Mouse (Mus musculus) intestine, embryonic 16.5 days (tissue): Measurements from ENCODE around the gene Tspan13. TPM values are rescaled to one million over a fixed set of nuclear protein-coding genes. Genes with fewer than 3 reads are reported as not detected.

ENCODE experiments used
- ATAC-seq: fragments of 200-750 bp; cut with Nextera tagmentation; 2 replicates; pipeline ENCODE4 v1.8.0; 2017; ENCODE audit warnings: moderate TSS enrichment, moderate library complexity
- H3K27ac ChIP-seq: fragments of 300-500 bp; sonication (generic); 2 replicates; pipeline ENCODE4 v1.5.1; 2014; ENCODE audit warnings: mild to moderate bottlenecking, low read length
- H3K27me3 ChIP-seq: fragments of 300-500 bp; sonication (generic); replicated peaks from 2 replicates; pipeline ENCODE4 v1.6.1; 2014; ENCODE audit warnings: low read length, control low read depth, mixed read lengths; ENCODE audit not compliant: control insufficient read depth, insufficient read depth
- H3K36me3 ChIP-seq: fragments of 300-500 bp; sonication (generic); 2 replicates; pipeline ENCODE4 v1.6.1; 2014; ENCODE audit warnings: low read length, control low read depth; ENCODE audit not compliant: control insufficient read depth, insufficient read depth
- H3K4me1 ChIP-seq: fragments of 300-500 bp; sonication (generic); 2 replicates; pipeline ENCODE4 v1.6.1; 2014; ENCODE audit warnings: low read length, control low read depth, mixed read lengths; ENCODE audit not compliant: control insufficient read depth, insufficient read depth
- H3K4me2 ChIP-seq: fragments of 300-500 bp; sonication (generic); 2 replicates; pipeline ENCODE4 v1.6.1; 2014; ENCODE audit warnings: low read depth, low read length, control low read depth
- H3K4me3 ChIP-seq: fragments of 300-500 bp; sonication (generic); 2 replicates; pipeline ENCODE4 v1.5.1; 2014; ENCODE audit warnings: mild to moderate bottlenecking, low read length
- H3K9ac ChIP-seq: fragments of 300-500 bp; sonication (generic); 2 replicates; pipeline ENCODE4 v1.6.1; 2014; ENCODE audit warnings: low read depth, low read length
- H3K9me3 ChIP-seq: fragments of 300-500 bp; sonication (generic); 2 replicates; pipeline ENCODE4 v1.6.1; 2016; ENCODE audit warnings: low read length, control low read depth; ENCODE audit not compliant: control insufficient read depth
- WGBS: fragments of 180-500 bp; shearing (Covaris S2); extraction: QIAGEN DNeasy Blood & Tissue Kit; methylation state at CpG from one replicate; pipeline ENCODE4 v1.1.7; 2014; 5-methylcytosine and 5-hydroxymethylcytosine counted together
- polyA plus RNA-seq: library from polyadenylated mRNA; unstranded; fragments of >200 nt; fragmentation: Nextera tagmentation; extraction: Ambion mirVana; gene quantifications from 2 replicates; pipeline ENCODE4 v1.2.1, GENCODE M21; 2015

Gene Tspan13
- polyA plus RNA-seq, 1 experiment from 2014 or later = 157 TPM

DNA sequence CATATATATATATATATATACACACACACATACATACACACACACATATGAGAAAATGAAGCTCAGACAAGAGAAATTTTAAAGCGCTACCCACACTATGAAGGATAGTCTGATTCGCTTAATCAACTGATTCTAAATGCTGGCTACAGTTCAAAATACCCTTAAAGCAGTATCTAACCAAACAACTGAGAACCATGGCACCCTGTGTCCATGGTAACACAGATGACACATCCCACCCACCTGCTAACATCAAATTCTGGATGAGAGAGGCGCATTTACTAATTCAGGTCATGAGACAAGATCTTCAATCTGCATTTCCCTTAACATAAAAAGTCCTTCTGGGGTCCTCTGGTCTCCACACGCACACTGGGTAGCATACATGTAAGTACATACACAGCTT is 16.2 kb downstream of the Tspan13 start:
- Histone ChIP-seq H3K9me3 (no peaks in the 10 kb centered on the region), H3K4me2 (no peak overlapping the region), H3K9ac (no peak overlapping the region), H3K36me3 (no peaks in the 10 kb centered on the region), H3K27me3 (no peaks in the 10 kb centered on the region), H3K4me1 (peaks cover 4% of the 10 kb centered on the region), H3K4me3 (no peak overlapping the region), H3K27ac (no peak overlapping the region)
- 95% methylated on average over 4 of the region's 4 CpGs for WGBS
- no peak for ATAC-seq

DNA sequence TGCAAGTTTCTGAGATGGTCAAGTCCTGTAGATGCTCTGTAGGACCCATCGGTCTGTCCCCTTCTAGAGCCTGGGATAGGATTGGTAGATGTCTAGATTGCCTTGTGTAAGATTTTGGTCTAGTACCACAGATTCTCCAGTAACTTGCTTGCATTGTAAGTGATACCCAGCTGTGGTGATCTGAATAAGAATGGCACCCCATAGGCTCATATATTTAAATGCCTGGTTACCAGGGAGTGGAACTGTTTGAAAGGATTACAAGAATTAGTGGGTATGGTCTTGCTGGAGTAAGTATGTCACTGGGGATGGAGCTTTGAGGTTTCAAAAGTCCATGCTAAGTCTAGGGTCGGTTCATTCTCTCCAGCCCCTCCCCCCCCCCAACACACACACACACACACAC is 21.6 kb downstream of the Tspan13 start:
- Histone ChIP-seq H3K27me3 (no peaks in the 10 kb centered on the region), H3K27ac (no peak overlapping the region), H3K9me3 (no peaks in the 10 kb centered on the region; the same call in 1 of the 2 replicates), H3K9ac (no peak overlapping the region), H3K4me3 (no peak overlapping the region), H3K4me2 (no peak overlapping the region), H3K36me3 (peaks cover 3% of the 10 kb centered on the region; the same call in 1 of the 2 replicates), H3K4me1 (no peaks in the 10 kb centered on the region; the same call in 1 of the 2 replicates)
- no peak for ATAC-seq
- WGBS = 90% methylated on average over 2 of the region's 2 CpGs

DNA sequence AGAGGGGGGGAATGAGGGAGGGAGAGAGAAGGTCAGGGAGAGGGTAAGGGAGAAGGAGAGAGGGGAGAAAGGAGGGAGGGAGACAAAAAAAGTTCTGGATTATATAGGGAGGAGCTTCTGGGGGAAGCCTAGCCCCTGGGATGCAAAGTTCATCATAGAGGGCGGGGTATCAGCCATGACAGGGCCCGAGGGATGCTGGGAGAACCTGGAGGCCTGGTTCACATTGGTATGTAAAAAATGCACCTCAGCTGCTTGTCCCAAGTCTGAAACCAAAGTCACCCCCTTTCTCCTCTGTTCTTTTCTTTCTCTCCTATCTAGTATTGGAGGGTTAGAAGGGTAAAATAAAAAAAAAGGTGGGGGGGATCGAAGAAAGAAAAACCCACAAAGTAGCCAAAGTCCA is 22.2 kb downstream of the Tspan13 start:
- no peak for ATAC-seq
- no peaks in the 10 kb centered on the region; the same call in 1 of the 2 replicates for H3K9me3 ChIP-seq
- 88% methylated on average over 3 of the region's 3 CpGs for WGBS
- no peaks in the 10 kb centered on the region; the same call in 1 of the 2 replicates for H3K4me1 ChIP-seq
- H3K36me3 ChIP-seq = peaks cover 3% of the 10 kb centered on the region; the same call in 1 of the 2 replicates
- H3K27me3 ChIP-seq = no peaks in the 10 kb centered on the region
- H3K4me2 ChIP-seq = no peak overlapping the region
- H3K27ac ChIP-seq = no peak overlapping the region
- no peak overlapping the region for H3K4me3 ChIP-seq
- H3K9ac ChIP-seq = no peak overlapping the region

DNA sequence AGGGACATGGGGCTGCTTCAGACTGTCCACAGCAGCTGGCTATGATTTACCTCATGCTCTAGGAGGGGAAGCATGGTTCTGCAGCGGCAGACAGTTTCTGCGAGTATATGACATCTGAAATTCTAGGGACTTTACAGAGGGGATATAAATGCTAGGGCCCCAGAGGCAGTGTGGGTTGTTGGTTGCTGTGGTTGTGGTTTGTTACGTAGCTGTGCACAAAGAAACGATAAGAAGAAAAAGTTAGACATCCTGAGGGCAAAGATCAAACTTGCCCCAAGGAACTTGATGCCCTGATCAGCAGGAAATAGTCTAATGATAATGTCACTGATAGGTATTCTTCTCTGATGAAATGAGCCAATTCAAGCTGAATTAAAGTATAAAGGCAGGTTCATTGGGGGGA is 22.7 kb downstream of the Tspan13 start:
- H3K9ac ChIP-seq = no peak overlapping the region
- H3K4me3 ChIP-seq = no peak overlapping the region
- no peaks in the 10 kb centered on the region; the same call in 1 of the 2 replicates for H3K9me3 ChIP-seq
- no peak for ATAC-seq
- H3K27ac ChIP-seq = no peak overlapping the region
- 83% methylated on average over 4 of the region's 4 CpGs for WGBS
- H3K4me2 ChIP-seq = no peak overlapping the region
- H3K4me1 ChIP-seq = no peaks in the 10 kb centered on the region; the same call in 1 of the 2 replicates
- H3K27me3 ChIP-seq = no peaks in the 10 kb centered on the region
- H3K36me3 ChIP-seq = peaks cover 3% of the 10 kb centered on the region; the same call in 1 of the 2 replicates

DNA sequence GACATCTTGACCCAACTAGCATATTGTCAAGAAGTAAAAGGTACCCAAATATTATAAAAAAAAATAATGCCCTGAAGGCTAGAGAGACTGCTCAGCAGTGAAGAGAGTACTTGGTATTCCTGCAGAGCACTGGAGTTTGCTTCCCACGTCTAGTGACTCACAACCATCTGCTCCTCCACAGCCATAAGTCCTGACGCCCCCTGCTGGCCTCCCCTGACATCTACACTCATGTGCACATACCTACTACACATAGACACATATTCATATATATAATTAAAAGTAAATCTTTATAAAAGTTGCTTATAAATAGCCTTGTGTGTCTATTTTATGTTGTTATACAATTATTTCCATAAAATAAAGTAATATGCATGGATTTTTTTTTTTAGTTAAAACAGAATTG is 24.5 kb downstream of the Tspan13 start:
- WGBS = 85% methylated on average over 2 of the region's 2 CpGs
- peaks cover 3% of the 10 kb centered on the region; the same call in 1 of the 2 replicates for H3K36me3 ChIP-seq
- ATAC-seq = no peak
- H3K4me1 ChIP-seq = no peaks in the 10 kb centered on the region; the same call in 1 of the 2 replicates
- no peak overlapping the region for H3K4me3 ChIP-seq
- no peak overlapping the region for H3K4me2 ChIP-seq
- H3K27ac ChIP-seq = no peak overlapping the region
- no peaks in the 10 kb centered on the region for H3K27me3 ChIP-seq
- H3K9me3 ChIP-seq = no peaks in the 10 kb centered on the region; the same call in 1 of the 2 replicates
- H3K9ac ChIP-seq = no peak overlapping the region

DNA sequence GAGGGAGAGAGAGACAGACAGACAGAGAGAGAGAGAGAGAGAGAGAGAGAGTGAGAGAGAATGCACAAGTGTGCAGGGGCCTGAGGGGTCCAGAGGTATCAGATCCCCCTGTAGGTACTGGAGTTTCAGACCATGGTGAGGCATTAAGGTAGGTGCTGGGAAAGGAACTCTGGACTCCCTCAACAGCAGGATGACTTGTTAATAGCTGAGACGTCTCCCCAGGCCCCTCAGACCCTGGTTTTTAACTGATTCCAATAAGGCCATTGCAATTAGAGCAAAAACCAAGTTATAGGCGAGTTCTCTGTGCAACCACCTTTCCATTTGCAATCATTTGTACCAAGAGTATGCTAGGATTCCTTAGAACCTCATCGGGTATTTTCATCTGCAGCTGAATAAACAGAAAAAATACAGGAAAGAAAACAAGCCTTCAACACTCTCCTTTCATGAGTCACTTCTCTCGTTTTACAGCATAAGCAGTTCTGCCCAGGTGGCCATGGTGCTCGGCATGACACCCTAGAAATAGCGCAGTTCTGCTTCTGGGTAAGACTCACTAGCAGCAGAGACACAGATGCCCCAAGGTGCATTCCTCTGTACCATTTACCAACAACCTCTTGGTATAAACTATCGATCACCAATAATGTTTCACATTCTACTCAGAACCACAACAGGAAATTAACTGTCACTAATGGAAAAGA is 28.9 kb downstream of the Tspan13 start:
- no peaks in the 10 kb centered on the region; the same call in 1 of the 2 replicates for H3K9me3 ChIP-seq
- H3K4me1 ChIP-seq = peaks cover 11% of the 10 kb centered on the region
- H3K4me3 ChIP-seq = no peak overlapping the region
- ATAC-seq = no peak
- no peak overlapping the region for H3K27ac ChIP-seq
- no peaks in the 10 kb centered on the region for H3K27me3 ChIP-seq
- H3K36me3 ChIP-seq = peaks cover 3% of the 10 kb centered on the region; the same call in 1 of the 2 replicates
- H3K9ac ChIP-seq = no peak overlapping the region
- H3K4me2 ChIP-seq = no peak overlapping the region
- WGBS = 80% methylated on average over 7 of the region's 7 CpGs

DNA sequence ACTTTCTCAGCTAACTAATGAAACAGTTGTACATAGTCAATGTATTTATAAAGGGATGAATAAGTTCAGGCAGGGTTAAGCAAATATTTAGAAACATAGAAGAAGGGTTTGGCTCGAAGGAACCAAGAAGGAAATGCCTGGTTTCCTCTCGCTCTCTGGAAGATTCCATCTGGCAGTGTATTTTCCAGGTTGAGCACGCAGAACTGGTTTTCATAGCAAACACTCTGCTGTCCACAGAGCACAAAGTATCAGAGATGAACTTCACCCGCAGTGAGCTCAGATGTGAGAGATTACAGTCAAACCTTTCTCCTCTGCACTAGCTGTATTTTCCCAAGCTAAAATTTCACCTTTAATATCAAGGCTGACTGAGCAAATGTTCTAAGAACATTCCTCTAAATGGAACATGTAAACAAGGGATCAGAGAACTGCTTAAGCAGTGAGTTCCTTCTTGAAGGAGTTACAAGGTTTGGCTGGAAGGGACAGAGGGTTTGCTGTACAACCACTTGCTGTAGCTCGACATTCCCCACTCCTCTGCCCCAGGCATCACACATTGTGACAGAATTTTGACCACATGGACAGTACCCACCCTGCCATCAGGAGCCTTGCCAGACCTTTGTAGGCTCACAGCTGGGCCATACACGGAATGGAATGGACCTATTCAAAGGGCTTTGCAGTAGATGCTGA is 33.8 kb downstream of the Tspan13 start:
- Histone ChIP-seq H3K27ac (peak overlapping the region; percentile 63), H3K4me3 (no peak overlapping the region), H3K36me3 (no peaks in the 10 kb centered on the region), H3K4me1 (peaks cover 19% of the 10 kb centered on the region), H3K9ac (no peak overlapping the region), H3K4me2 (no peak overlapping the region), H3K27me3 (no peaks in the 10 kb centered on the region), H3K9me3 (no peaks in the 10 kb centered on the region)
- ATAC-seq = peak; percentile 65
- WGBS = 26% methylated on average over 6 of the region's 6 CpGs

DNA sequence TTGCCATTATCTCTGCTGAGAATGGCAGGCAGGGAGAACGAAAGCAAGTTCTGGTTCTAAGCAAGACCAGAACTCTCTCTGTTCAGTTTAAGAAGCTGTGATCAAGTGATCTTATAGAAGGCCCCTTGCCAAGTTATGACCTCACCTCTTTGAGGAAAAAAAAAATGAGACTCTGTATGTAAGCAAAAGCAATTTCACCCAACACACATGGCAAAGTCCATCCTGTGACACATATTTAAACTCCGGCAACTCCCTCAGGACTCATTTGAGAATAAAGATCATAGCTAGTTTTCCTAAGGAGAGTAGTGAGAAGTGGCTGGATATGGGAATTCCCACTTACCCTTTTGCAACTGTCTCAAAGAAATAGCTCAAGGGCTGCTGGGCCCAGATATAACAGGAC is 34.7 kb downstream of the Tspan13 start:
- Histone ChIP-seq H3K4me3 (no peak overlapping the region), H3K27me3 (no peaks in the 10 kb centered on the region), H3K36me3 (no peaks in the 10 kb centered on the region), H3K9me3 (no peaks in the 10 kb centered on the region), H3K4me2 (no peak overlapping the region), H3K4me1 (peaks cover 19% of the 10 kb centered on the region), H3K27ac (peak overlapping the region; percentile 63), H3K9ac (no peak overlapping the region)
- WGBS = 47% methylated on average over 2 of the region's 2 CpGs
- ATAC-seq = peak; percentile 55

DNA sequence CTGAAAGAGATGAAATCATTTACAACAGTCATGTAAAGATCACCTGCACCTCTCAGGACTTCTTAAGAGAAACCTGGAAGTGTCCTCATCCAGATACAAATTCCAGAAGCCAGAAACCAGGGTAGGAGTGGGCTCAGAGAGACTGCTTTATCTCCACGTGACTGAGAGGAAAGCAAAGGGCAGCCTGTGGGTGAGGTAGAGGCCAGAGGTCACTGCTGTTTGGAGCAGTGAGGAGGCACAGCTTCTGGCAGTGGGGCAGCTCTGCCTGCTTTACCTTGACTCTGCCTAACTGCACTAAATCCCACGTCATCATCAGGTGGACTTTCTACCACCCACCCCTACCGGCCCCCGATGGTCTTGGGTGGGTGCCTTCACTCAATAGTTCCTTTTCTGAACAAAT is 37.6 kb downstream of the Tspan13 start:
- Histone ChIP-seq H3K27ac (peak overlapping the region; percentile 31; the same call in 1 of the 2 replicates), H3K36me3 (no peaks in the 10 kb centered on the region), H3K27me3 (no peaks in the 10 kb centered on the region), H3K4me2 (no peak overlapping the region), H3K4me1 (peaks cover 19% of the 10 kb centered on the region), H3K9me3 (no peaks in the 10 kb centered on the region), H3K9ac (no peak overlapping the region), H3K4me3 (no peak overlapping the region)
- WGBS = 58% methylated on average over 4 of the region's 4 CpGs
- ATAC-seq = peak; percentile 80
